ENCODE assay signal across 21 mouse cellular contexts in the genomic region with DNA sequence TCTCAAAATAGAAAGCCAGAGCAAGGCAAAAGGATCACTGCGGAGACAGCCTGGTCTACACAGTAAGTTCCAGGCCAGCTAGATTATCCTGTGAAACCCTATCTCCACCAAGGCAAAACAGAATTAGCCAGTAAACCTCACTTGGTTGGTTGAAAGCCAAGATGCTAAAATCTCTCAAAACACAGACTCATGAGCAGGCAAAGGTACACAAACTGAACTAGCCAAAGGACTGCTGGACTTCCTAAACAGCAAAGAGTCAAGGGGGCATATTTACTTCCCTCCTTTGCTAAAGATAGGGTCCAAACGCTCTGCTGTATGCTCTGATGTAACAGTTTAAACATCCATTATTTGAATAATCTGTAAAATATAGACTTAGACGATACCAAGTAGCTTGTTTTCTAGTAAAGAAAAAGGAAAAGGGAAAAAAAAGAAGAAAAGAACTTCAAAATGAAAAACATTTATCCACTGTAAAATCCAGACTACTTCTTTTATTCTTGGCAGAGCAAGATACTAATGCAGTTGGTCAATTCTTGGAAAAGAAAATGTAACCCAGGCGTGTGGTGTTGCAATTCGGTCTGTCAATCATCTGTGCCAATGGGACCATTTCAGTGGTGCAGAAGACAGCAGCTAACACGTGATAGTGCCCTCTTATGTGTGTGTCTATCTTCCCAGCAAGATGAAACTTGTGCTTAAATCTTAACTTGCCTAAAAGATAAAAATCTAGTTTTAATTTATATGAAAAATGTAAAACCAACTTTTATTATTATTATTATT.
DNase-seq lines count a peak whose midpoint lies in the region; ATAC-seq and TF ChIP-seq lines count a peak whose summit lies in the region.
"Had no signal": no experiment of that assay in that cellular context is flagged by ENCODE, and none has a peak within 500 bp of the region (broad histone marks: within the 10 kb centered on the region; RNA-seq: fewer than 3 reads in every experiment).

No protein-coding gene starts in this region.

- 46% methylated on average over 6 of the region's 6 CpGs for WGBS in liver, embryonic 16.5 days (ENCODE audit: insufficient replicate concordance)
- 83% methylated on average over 6 of the region's 6 CpGs for WGBS in cerebellum, adult 2 months
- 82% methylated on average over 6 of the region's 6 CpGs for WGBS in hindbrain, embryonic 14.5 days

- no peak for TF ChIP-seq POLR2A in cerebellum, adult 2 months (IDR thresholded peaks at IDR 0.05; ENCODE audit: borderline replicate concordance, insufficient read depth, low read length)

- H3K4me3 ChIP-seq in liver, embryonic 16.5 days (ENCODE audit: low read depth, low read length) = no peak overlapping the region
- no peak overlapping the region for H3K4me3 ChIP-seq in cerebellum, adult 2 months (replicated peaks; ENCODE audit: insufficient read depth, low read depth, low read length)
- H3K4me3 ChIP-seq in hindbrain, embryonic 14.5 days (replicated peaks; ENCODE audit: low read length) = no peak overlapping the region
- H3K4me3 ChIP-seq: forebrain, embryonic 10.5 days; hindbrain, embryonic 12.5 days; midbrain, embryonic 15.5 days; neural tube, embryonic 13.5 days had no signal

- peak overlapping the region; percentile 83 for H3K27ac ChIP-seq in liver, embryonic 16.5 days (ENCODE audit: low read length)
- no peak overlapping the region for H3K27ac ChIP-seq in cerebellum, adult 2 months (ENCODE audit: insufficient read depth, low read length)
- H3K27ac ChIP-seq in hindbrain, embryonic 14.5 days = no peak overlapping the region
- H3K27ac ChIP-seq: forebrain, embryonic 10.5 days; hindbrain, embryonic 12.5 days; midbrain, embryonic 15.5 days; neural tube, embryonic 13.5 days had no signal

- no peaks in the 10 kb centered on the region for H3K27me3 ChIP-seq in liver, embryonic 16.5 days (ENCODE audit: control insufficient read depth, insufficient read depth, low read depth, low read length)
- H3K27me3 ChIP-seq in cerebellum, adult 2 months (ENCODE audit: control insufficient read depth, insufficient read depth, low read length) = no peaks in the 10 kb centered on the region
- no peaks in the 10 kb centered on the region for H3K27me3 ChIP-seq in hindbrain, embryonic 14.5 days (ENCODE audit: control insufficient read depth, insufficient read depth, low read length)
- H3K27me3 ChIP-seq: hindbrain, embryonic 12.5 days; midbrain, embryonic 15.5 days; neural tube, embryonic 13.5 days had no signal

- H3K4me1 ChIP-seq in liver, embryonic 16.5 days (ENCODE audit: control insufficient read depth, low read depth, low read length) = peaks cover 13% of the 10 kb centered on the region
- no peaks in the 10 kb centered on the region for H3K4me1 ChIP-seq in cerebellum, adult 2 months (ENCODE audit: control insufficient read depth, insufficient read depth, low read length)
- H3K4me1 ChIP-seq in hindbrain, embryonic 14.5 days (replicated peaks; ENCODE audit: control insufficient read depth, insufficient read depth, low read length) = no peaks in the 10 kb centered on the region
- H3K4me1 ChIP-seq: hindbrain, embryonic 12.5 days; midbrain, embryonic 15.5 days had no signal

- H3K9ac ChIP-seq in liver, embryonic 16.5 days (ENCODE audit: low read depth, low read length) = no peak overlapping the region
- no peak overlapping the region for H3K9ac ChIP-seq in hindbrain, embryonic 14.5 days
- H3K9ac ChIP-seq: hindbrain, embryonic 12.5 days; midbrain, embryonic 15.5 days; neural tube, embryonic 13.5 days had no signal

- H3K36me3 ChIP-seq in liver, embryonic 16.5 days (ENCODE audit: control insufficient read depth, insufficient read depth) = no peaks in the 10 kb centered on the region
- peaks cover 40% of the 10 kb centered on the region for H3K36me3 ChIP-seq in hindbrain, embryonic 14.5 days (replicated peaks; ENCODE audit: control insufficient read depth, insufficient read depth)

- ATAC-seq in liver, embryonic 16.5 days (ENCODE audit: low read depth) = peak; percentile 86
- no peak for ATAC-seq in hindbrain, embryonic 14.5 days (ENCODE audit: low FRiP score)
- ATAC-seq: forebrain, embryonic 16.5 days; midbrain, embryonic 15.5 days had no signal

- no peak for TF ChIP-seq CTCF in cerebellum, adult 2 months (IDR thresholded peaks at IDR 0.05; ENCODE audit: borderline replicate concordance, insufficient read depth, low read depth, low read length)

- H3K9me3 ChIP-seq in liver, embryonic 16.5 days (replicated peaks; ENCODE audit: control insufficient read depth, low read length) = no peaks in the 10 kb centered on the region
- no peaks in the 10 kb centered on the region for H3K9me3 ChIP-seq in hindbrain, embryonic 14.5 days (ENCODE audit: control insufficient read depth, low read length)
- H3K9me3 ChIP-seq: forebrain, embryonic 10.5 days; hindbrain, embryonic 12.5 days; midbrain, embryonic 15.5 days; neural tube, embryonic 13.5 days had no signal

- peak; percentile 10 for DNase-seq in adrenal gland, postnatal 14 days
- no peak for DNase-seq in adrenal gland, postnatal 25 days
- DNase-seq in lung, postnatal 36 days = peak; percentile 68
- DNase-seq in lung, postnatal 4 days = no peak
- DNase-seq in cerebellum, adult 2 months = no peak
- DNase-seq in hindbrain, embryonic 14.5 days (ENCODE audit: low spot score) = no peak
- no peak for DNase-seq in left cerebral cortex, adult 18-20 months (ENCODE audit: low spot score in 2 of 2)
- DNase-seq: cerebellum, adult 8-10 months; cerebellum, postnatal 36 days; gastrocnemius, postnatal 25 days; kidney, adult 8-10 months; kidney, postnatal 10 days; layer of hippocampus, postnatal 36 days; retina, postnatal 1 day; right cerebral cortex, postnatal 25 days had no signal

- H3K4me2 ChIP-seq in liver, embryonic 16.5 days (ENCODE audit: low read depth, low read length) = peak overlapping the region; percentile 29; the same call in 1 of the 2 replicates
- H3K4me2 ChIP-seq in hindbrain, embryonic 14.5 days (replicated peaks) = no peak overlapping the region
- H3K4me2 ChIP-seq: hindbrain, embryonic 12.5 days; midbrain, embryonic 15.5 days; neural tube, embryonic 13.5 days had no signal

Comparison
In these comparisons a context has a peak if more than half of its experiments do, and no peak if none do; other contexts are left out.
1. DNase-seq: peak in adrenal gland, postnatal 14 days (single experiment) and lung, postnatal 36 days (single experiment); none in adrenal gland, postnatal 25 days (single experiment), lung, postnatal 4 days (0 of 2), cerebellum, adult 2 months (0 of 2), hindbrain, embryonic 14.5 days (single experiment) and left cerebral cortex, adult 18-20 months (0 of 2).